Mouse (Mus musculus): ENCODE data around the gene Alg2. TPM values are rescaled to one million over a fixed set of nuclear protein-coding genes. Genes with fewer than 3 reads are reported as not detected.
A peak's percentile ranks its signal among the peaks of the same experiment; 100 is the strongest.

Gene Alg2
- polyA plus RNA-seq, 1 experiment from 2014 or later: 65.8 TPM

GRCm38 (mm10) chr4:47497811-47498385 lies 23.8 kb upstream of the Alg2 start:
- WGBS: 54% methylated on average over 7 of the region's 7 CpGs
- Histone ChIP-seq H3K9ac (ENCODE audit: low read length) (no peak overlapping the region), H3K27me3 (replicated peaks; ENCODE audit: control insufficient read depth, insufficient read depth, low read length) (no peaks in the 10 kb centered on the region), H3K27ac (ENCODE audit: low read depth) (no peak overlapping the region), H3K36me3 (ENCODE audit: control insufficient read depth, insufficient read depth, low read length) (no peaks in the 10 kb centered on the region), H3K9me3 (ENCODE audit: control insufficient read depth, low read length) (no peaks in the 10 kb centered on the region), H3K4me1 (replicated peaks; ENCODE audit: control insufficient read depth, insufficient read depth, low read length) (peaks cover 6% of the 10 kb centered on the region), H3K4me2 (ENCODE audit: low read length) (no peak overlapping the region), H3K4me3 (ENCODE audit: low read depth, low read length) (no peak overlapping the region)
- no peak for DNase-seq (ENCODE audit: low spot score)
- no peak for ATAC-seq (replicated peaks; ENCODE audit: low FRiP score, low TSS enrichment, low read depth)

GRCm38 (mm10) chr4:47494686-47495085 lies 20.6 kb upstream of the Alg2 start:
- DNase-seq (ENCODE audit: low spot score) (no peak), ATAC-seq (replicated peaks; ENCODE audit: low FRiP score, low TSS enrichment, low read depth) (no peak)
- no peak overlapping the region for H3K4me3 ChIP-seq (ENCODE audit: low read depth, low read length)
- no peaks in the 10 kb centered on the region for H3K9me3 ChIP-seq (ENCODE audit: control insufficient read depth, low read length)
- no peak overlapping the region for H3K4me2 ChIP-seq (ENCODE audit: low read length)
- no peaks in the 10 kb centered on the region for H3K27me3 ChIP-seq (replicated peaks; ENCODE audit: control insufficient read depth, insufficient read depth, low read length)
- 84% methylated on average over 2 of the region's 2 CpGs for WGBS
- H3K27ac ChIP-seq (ENCODE audit: low read depth): no peak overlapping the region
- H3K9ac ChIP-seq (ENCODE audit: low read length): no peak overlapping the region
- H3K4me1 ChIP-seq (replicated peaks; ENCODE audit: control insufficient read depth, insufficient read depth, low read length): peaks cover 6% of the 10 kb centered on the region
- H3K36me3 ChIP-seq (ENCODE audit: control insufficient read depth, insufficient read depth, low read length): no peaks in the 10 kb centered on the region

GRCm38 (mm10) chr4:47494137-47494536 lies 20.0 kb upstream of the Alg2 start:
- H3K4me1 ChIP-seq (replicated peaks; ENCODE audit: control insufficient read depth, insufficient read depth, low read length): peaks cover 6% of the 10 kb centered on the region

GRCm38 (mm10) chr4:47493456-47493855 lies 19.3 kb upstream of the Alg2 start:
- Histone ChIP-seq H3K4me3 (ENCODE audit: low read depth, low read length) (no peak overlapping the region), H3K27me3 (replicated peaks; ENCODE audit: control insufficient read depth, insufficient read depth, low read length) (no peaks in the 10 kb centered on the region), H3K9me3 (ENCODE audit: control insufficient read depth, low read length) (no peaks in the 10 kb centered on the region), H3K4me1 (replicated peaks; ENCODE audit: control insufficient read depth, insufficient read depth, low read length) (peaks cover 6% of the 10 kb centered on the region), H3K9ac (ENCODE audit: low read length) (no peak overlapping the region), H3K27ac (ENCODE audit: low read depth) (no peak overlapping the region), H3K36me3 (ENCODE audit: control insufficient read depth, insufficient read depth, low read length) (no peaks in the 10 kb centered on the region), H3K4me2 (ENCODE audit: low read length) (no peak overlapping the region)
- DNase-seq (ENCODE audit: low spot score) (no peak), ATAC-seq (replicated peaks; ENCODE audit: low FRiP score, low TSS enrichment, low read depth) (no peak)
- WGBS: 57% methylated on average over 8 of the region's 8 CpGs

More at GRCm38 (mm10) chr4:47494137-47494536, 20.0 kb upstream of the Alg2 start:
- Histone ChIP-seq H3K9me3 (ENCODE audit: control insufficient read depth, low read length) (no peaks in the 10 kb centered on the region), H3K4me3 (ENCODE audit: low read depth, low read length) (no peak overlapping the region), H3K36me3 (ENCODE audit: control insufficient read depth, insufficient read depth, low read length) (no peaks in the 10 kb centered on the region), H3K4me2 (ENCODE audit: low read length) (no peak overlapping the region), H3K9ac (ENCODE audit: low read length) (no peak overlapping the region), H3K27me3 (replicated peaks; ENCODE audit: control insufficient read depth, insufficient read depth, low read length) (no peaks in the 10 kb centered on the region), H3K27ac (ENCODE audit: low read depth) (no peak overlapping the region)
- no peak for DNase-seq (ENCODE audit: low spot score)
- 67% methylated on average over 1 of the region's 1 CpGs for WGBS
- ATAC-seq (replicated peaks; ENCODE audit: low FRiP score, low TSS enrichment, low read depth): no peak

GRCm38 (mm10) chr4:47492311-47493086 lies 18.4 kb upstream of the Alg2 start:
- Histone ChIP-seq H3K4me3 (ENCODE audit: low read depth, low read length) (no peak overlapping the region), H3K27me3 (replicated peaks; ENCODE audit: control insufficient read depth, insufficient read depth, low read length) (no peaks in the 10 kb centered on the region), H3K9ac (ENCODE audit: low read length) (no peak overlapping the region), H3K27ac (ENCODE audit: low read depth) (no peak overlapping the region), H3K4me2 (ENCODE audit: low read length) (no peak overlapping the region), H3K4me1 (replicated peaks; ENCODE audit: control insufficient read depth, insufficient read depth, low read length) (peaks cover 6% of the 10 kb centered on the region), H3K36me3 (ENCODE audit: control insufficient read depth, insufficient read depth, low read length) (no peaks in the 10 kb centered on the region), H3K9me3 (ENCODE audit: control insufficient read depth, low read length) (no peaks in the 10 kb centered on the region)
- DNase-seq (ENCODE audit: low spot score): no peak
- 42% methylated on average over 12 of the region's 12 CpGs for WGBS
- ATAC-seq (replicated peaks; ENCODE audit: low FRiP score, low TSS enrichment, low read depth): no peak

GRCm38 (mm10) chr4:47491243-47491642 lies 17.1 kb upstream of the Alg2 start:
- DNase-seq (ENCODE audit: low spot score) (no peak), ATAC-seq (replicated peaks; ENCODE audit: low FRiP score, low TSS enrichment, low read depth) (no peak)
- Histone ChIP-seq H3K27ac (ENCODE audit: low read depth) (no peak overlapping the region), H3K9ac (ENCODE audit: low read length) (no peak overlapping the region), H3K4me2 (ENCODE audit: low read length) (no peak overlapping the region), H3K27me3 (replicated peaks; ENCODE audit: control insufficient read depth, insufficient read depth, low read length) (no peaks in the 10 kb centered on the region), H3K36me3 (ENCODE audit: control insufficient read depth, insufficient read depth, low read length) (no peaks in the 10 kb centered on the region), H3K4me1 (replicated peaks; ENCODE audit: control insufficient read depth, insufficient read depth, low read length) (peaks cover 6% of the 10 kb centered on the region), H3K9me3 (ENCODE audit: control insufficient read depth, low read length) (no peaks in the 10 kb centered on the region), H3K4me3 (ENCODE audit: low read depth, low read length) (no peak overlapping the region)
- 84% methylated on average over 6 of the region's 6 CpGs for WGBS

- 94% methylated on average over 9 of the region's 9 CpGs for WGBS
- H3K27me3 ChIP-seq (replicated peaks; ENCODE audit: control insufficient read depth, insufficient read depth, low read length): no peaks in the 10 kb centered on the region
- H3K4me3 ChIP-seq (ENCODE audit: low read depth, low read length): no peak overlapping the region
- DNase-seq (ENCODE audit: low spot score) (no peak), ATAC-seq (replicated peaks; ENCODE audit: low FRiP score, low TSS enrichment, low read depth) (no peak)
- no peaks in the 10 kb centered on the region for H3K9me3 ChIP-seq (ENCODE audit: control insufficient read depth, low read length)
- H3K9ac ChIP-seq (ENCODE audit: low read length): no peak overlapping the region
- peaks cover 5% of the 10 kb centered on the region for H3K4me1 ChIP-seq (replicated peaks; ENCODE audit: control insufficient read depth, insufficient read depth, low read length)
- H3K36me3 ChIP-seq (ENCODE audit: control insufficient read depth, insufficient read depth, low read length): peaks cover 82% of the 10 kb centered on the region
- no peak overlapping the region for H3K4me2 ChIP-seq (ENCODE audit: low read length)
- H3K27ac ChIP-seq (ENCODE audit: low read depth): no peak overlapping the region
These were observed 6.4 kb upstream of the Alg2 start for GRCm38 (mm10) chr4:47480576-47480975.

- H3K4me2 ChIP-seq (ENCODE audit: low read length): no peak overlapping the region
- H3K4me3 ChIP-seq (ENCODE audit: low read depth, low read length): no peak overlapping the region
- no peak overlapping the region for H3K27ac ChIP-seq (ENCODE audit: low read depth)
- H3K9me3 ChIP-seq (ENCODE audit: control insufficient read depth, low read length): no peaks in the 10 kb centered on the region
- H3K4me1 ChIP-seq (replicated peaks; ENCODE audit: control insufficient read depth, insufficient read depth, low read length): peaks cover 9% of the 10 kb centered on the region
- no peaks in the 10 kb centered on the region for H3K27me3 ChIP-seq (replicated peaks; ENCODE audit: control insufficient read depth, insufficient read depth, low read length)
- 95% methylated on average over 13 of the region's 13 CpGs for WGBS
- DNase-seq (ENCODE audit: low spot score) (no peak), ATAC-seq (replicated peaks; ENCODE audit: low FRiP score, low TSS enrichment, low read depth) (no peak)
- peaks cover 82% of the 10 kb centered on the region for H3K36me3 ChIP-seq (ENCODE audit: control insufficient read depth, insufficient read depth, low read length)
- no peak overlapping the region for H3K9ac ChIP-seq (ENCODE audit: low read length)
These were observed 6.0 kb upstream of the Alg2 start for GRCm38 (mm10) chr4:47480095-47480494.

- Histone ChIP-seq H3K36me3 (ENCODE audit: control insufficient read depth, insufficient read depth, low read length) (peaks cover 64% of the 10 kb centered on the region), H3K4me2 (ENCODE audit: low read length) (no peak overlapping the region), H3K9ac (ENCODE audit: low read length) (no peak overlapping the region), H3K4me1 (replicated peaks; ENCODE audit: control insufficient read depth, insufficient read depth, low read length) (peaks cover 14% of the 10 kb centered on the region), H3K27me3 (replicated peaks; ENCODE audit: control insufficient read depth, insufficient read depth, low read length) (no peaks in the 10 kb centered on the region), H3K9me3 (ENCODE audit: control insufficient read depth, low read length) (no peaks in the 10 kb centered on the region), H3K4me3 (ENCODE audit: low read depth, low read length) (no peak overlapping the region), H3K27ac (ENCODE audit: low read depth) (no peak overlapping the region)
- DNase-seq (ENCODE audit: low spot score): peak; percentile 31
- WGBS: 94% methylated on average over 6 of the region's 6 CpGs
- ATAC-seq (replicated peaks; ENCODE audit: low FRiP score, low TSS enrichment, low read depth): no peak
These were observed 3.4 kb upstream of the Alg2 start for GRCm38 (mm10) chr4:47477539-47477938.
